Mouse (Mus musculus) small intestine, adult 2 months (tissue): Measurements from ENCODE around the gene Gm20388. TPM values are rescaled to one million over a fixed set of nuclear protein-coding genes. Genes with fewer than 3 reads are reported as not detected.
"Not testable (repeated sequence)": the region's sequence is repeated elsewhere in the genome, so short reads cannot be mapped to it uniquely, and the experiment has no call there.

ENCODE experiments used
- H3K27ac ChIP-seq: fragments of 200-500 bp; 2 replicates; pipeline ENCODE4 v1.5.1; 2012; ENCODE audit warnings: low read depth, low read length, control low read depth, inconsistent platforms; ENCODE audit not compliant: insufficient read depth
- H3K27me3 ChIP-seq: fragments of 200-500 bp; 2 replicates; pipeline ENCODE4 v1.6.1; 2012; ENCODE audit warnings: mild to moderate bottlenecking, moderate library complexity, low read length, inconsistent platforms; ENCODE audit not compliant: control insufficient read depth, insufficient read depth
- H3K36me3 ChIP-seq: fragments of 200-500 bp; 2 replicates; pipeline ENCODE4 v1.6.1; 2012; ENCODE audit warnings: mild to moderate bottlenecking, low read length, control low read depth, inconsistent platforms; ENCODE audit not compliant: control insufficient read depth, insufficient read depth
- H3K4me1 ChIP-seq: fragments of 200-500 bp; 2 replicates; pipeline ENCODE4 v1.6.1; 2012; ENCODE audit warnings: low read length, inconsistent platforms, mixed read lengths; ENCODE audit not compliant: control insufficient read depth, insufficient read depth, insufficient read length
- H3K4me3 ChIP-seq: fragments of 200-500 bp; 2 replicates; pipeline ENCODE4 v1.5.1; 2012; ENCODE audit warnings: low read depth, mild to moderate bottlenecking, control low read depth, inconsistent platforms, low read length, moderate library complexity
- CTCF ChIP-seq: fragments of 200-500 bp; IDR thresholded peaks from 2 replicates; pipeline ENCODE4 v1.5.1; 2012; ENCODE audit warnings: low read depth, mild to moderate bottlenecking, control low read depth, inconsistent platforms, low read length, moderate library complexity, mixed read lengths; ENCODE audit not compliant: insufficient replicate concordance, insufficient read length; ENCODE audit errors: extremely low read depth
- POLR2A ChIP-seq: fragments of 200-500 bp; IDR thresholded peaks from 2 replicates; pipeline ENCODE4 v1.6.1; 2012; ENCODE audit warnings: low read depth, mild to moderate bottlenecking, control low read depth, inconsistent platforms, low read length, moderate library complexity
- WGBS: fragments of 180-500 bp; shearing (Covaris S2); methylation state at CpG from one replicate; pipeline ENCODE4 v1.1.7; 2018; 5-methylcytosine and 5-hydroxymethylcytosine counted together
- polyA plus RNA-seq: library from polyadenylated mRNA; depleted of rRNA; stranded (reverse); fragments of >200 nt; gene quantifications from 2 replicates; pipeline ENCODE4 v1.2.3, GENCODE M21; 2012

Gm20388 gene
- polyA plus RNA-seq, 1 experiment = 37.3 TPM

GRCm38 (mm10) chr8:123454559-123454958 lies 3543.9 kb downstream of the Gm20388 start:
- no peaks in the 10 kb centered on the region for H3K27me3 ChIP-seq
- H3K27ac ChIP-seq = no peak overlapping the region
- no peak for TF ChIP-seq POLR2A
- TF ChIP-seq CTCF = no peak
- no peak overlapping the region for H3K4me3 ChIP-seq
- H3K36me3 ChIP-seq = peaks cover 27% of the 10 kb centered on the region
- no peaks in the 10 kb centered on the region for H3K4me1 ChIP-seq
- WGBS = 94% methylated on average over 6 of the region's 6 CpGs

- H3K36me3 ChIP-seq = peaks cover 11% of the 10 kb centered on the region
- no peaks in the 10 kb centered on the region for H3K27me3 ChIP-seq
- H3K4me1 ChIP-seq = no peaks in the 10 kb centered on the region
- no peak overlapping the region for H3K27ac ChIP-seq
- 85% methylated on average over 4 of the region's 4 CpGs for WGBS
- TF ChIP-seq CTCF (no peak), POLR2A (no peak)
- H3K4me3 ChIP-seq = no peak overlapping the region
These were observed 3553.0 kb downstream of the Gm20388 start for GRCm38 (mm10) chr8:123463651-123464050.

- Histone ChIP-seq H3K4me3 (no peak overlapping the region), H3K27ac (no peak overlapping the region), H3K36me3 (no peaks in the 10 kb centered on the region), H3K27me3 (no peaks in the 10 kb centered on the region), H3K4me1 (no peaks in the 10 kb centered on the region)
- TF ChIP-seq POLR2A (no peak), CTCF (no peak)
- 54% methylated on average over 3 of the region's 3 CpGs for WGBS
These were observed 3556.8 kb downstream of the Gm20388 start for GRCm38 (mm10) chr8:123467476-123467875.

GRCm38 (mm10) chr8:123472991-123473390 lies 3562.3 kb downstream of the Gm20388 start:
- WGBS = 26% methylated on average over 6 of the region's 6 CpGs
- H3K27me3 ChIP-seq, H3K36me3 ChIP-seq, H3K27ac ChIP-seq, H3K4me3 ChIP-seq, H3K4me1 ChIP-seq: not testable (repeated sequence)

- H3K27me3 ChIP-seq, H3K27ac ChIP-seq, H3K4me3 ChIP-seq, H3K36me3 ChIP-seq, H3K4me1 ChIP-seq: not testable (repeated sequence)
- 65% methylated on average over 5 of the region's 5 CpGs for WGBS
These were observed 3563.9 kb downstream of the Gm20388 start for GRCm38 (mm10) chr8:123474549-123474948.

GRCm38 (mm10) chr8:123476911-123477736 lies 3566.5 kb downstream of the Gm20388 start:
- Histone ChIP-seq H3K27me3 (no peaks in the 10 kb centered on the region), H3K27ac (peak overlapping the region; percentile 11; the same call in 1 of the 2 replicates), H3K4me1 (peaks cover 7% of the 10 kb centered on the region; the same call in 1 of the 2 replicates), H3K36me3 (peaks cover 5% of the 10 kb centered on the region; the same call in 1 of the 2 replicates), H3K4me3 (peak overlapping the region; percentile 79)
- TF ChIP-seq POLR2A (no peak), CTCF (no peak)
- 6% methylated on average over 34 of the region's 34 CpGs for WGBS

GRCm38 (mm10) chr8:123477737-123478258 lies 3567.2 kb downstream of the Gm20388 start, which contains the start of gene Afg3l1:
Afg3l1 (plus strand) TSS chr8:123477903.
- TF ChIP-seq POLR2A = peak; percentile 41; the same call in 1 of the 2 replicates
- no peak for TF ChIP-seq CTCF
- under 1% methylated on average over 58 of the region's 58 CpGs for WGBS

More at GRCm38 (mm10) chr8:123477737-123478258, 3567.2 kb downstream of the Gm20388 start, which contains the start of gene Afg3l1:
- no peaks in the 10 kb centered on the region for H3K27me3 ChIP-seq
- peaks cover 6% of the 10 kb centered on the region for H3K36me3 ChIP-seq
- H3K4me3 ChIP-seq = peak within 1 kb of the TSS; percentile 79
- H3K27ac ChIP-seq = peak within 1 kb of the TSS; percentile 74
- H3K4me1 ChIP-seq = peaks cover 7% of the 10 kb centered on the region; the same call in 1 of the 2 replicates
